Mouse (Mus musculus) CD4-positive naive resting alpha-beta T cell, adult 57 days (primary cell): ENCODE measurements around the gene Fam124b. TPM values are rescaled to one million over a fixed set of nuclear protein-coding genes. Genes with fewer than 3 reads are reported as not detected.

Experiments
- total RNA-seq: library from RNA; stranded (reverse); gene quantifications from one replicate; pipeline ENCODE4 v1.2.4, GENCODE M21; 2023

Fam124b gene
- total RNA-seq, result 0.65 TPM

GRCm38 (mm10) chr1:80218268-80218667 is at the start of gene Fam124b:
Gene Fam124b, minus strand, starts transcription at chr1:80218473.

Other genes starting within 250 kb of the Fam124b start
- gene Cul3, start 122.0 kb upstream of the Fam124b start, total RNA-seq, result 149 TPM
- not detected for gene Gm45261, start 243.0 kb upstream of the Fam124b start, total RNA-seq